Mouse (Mus musculus): ENCODE results near the gene Zwilch.
"Not testable (repeated sequence)": the region's sequence is repeated elsewhere in the genome, so short reads cannot be mapped to it uniquely, and the experiment has no call there.

Gene Zwilch

GRCm38 (mm10) chr9:64172816-64173665 lies at the start of gene Zwilch, which contains the start of gene Rpl4:
Gene Zwilch (minus strand): TSS chr9:64173104.
Gene Rpl4 (plus strand): TSS chr9:64173375.
- DNase-seq (ENCODE audit: low spot score in 2 of 2), result peak; percentile 68

GRCm38 (mm10) chr9:64222098-64222497 lies 49.2 kb upstream of the Zwilch start:
- DNase-seq (ENCODE audit: low spot score in 2 of 2), result no peak

DNA sequence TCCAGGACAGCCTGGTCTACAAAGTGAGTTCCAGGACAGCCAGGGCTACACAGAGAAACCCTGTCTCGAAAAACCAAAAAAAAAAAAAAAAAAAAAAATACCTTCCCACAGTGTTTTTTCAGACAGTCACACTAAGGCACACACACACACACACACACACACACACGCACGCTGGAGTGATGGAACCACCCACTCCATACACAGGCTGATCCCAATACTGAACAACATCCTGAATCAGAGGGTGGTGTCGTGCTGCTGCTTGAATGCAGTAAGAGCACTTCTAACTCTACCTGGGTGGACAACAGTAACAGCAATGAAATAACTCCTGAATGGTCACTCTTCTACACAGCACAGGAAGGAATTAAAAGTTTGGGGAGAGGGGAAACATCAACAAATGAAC lies 48.6 kb upstream of the Zwilch start:
- DNase-seq (ENCODE audit: low spot score in 2 of 2), result peak in 1 of 2 experiments; percentile 41

GRCm38 (mm10) chr9:64220603-64221002 lies 47.7 kb upstream of the Zwilch start:
- DNase-seq (ENCODE audit: low spot score in 2 of 2), result no peak

- no peak for DNase-seq (ENCODE audit: low spot score in 2 of 2)
These were observed 47.0 kb upstream of the Zwilch start for GRCm38 (mm10) chr9:64219772-64220420.

GRCm38 (mm10) chr9:64219305-64219704 lies 46.4 kb upstream of the Zwilch start:
- DNase-seq (ENCODE audit: low spot score in 2 of 2), result no peak

- no peak for DNase-seq (ENCODE audit: low spot score in 2 of 2)
These were observed 45.0 kb upstream of the Zwilch start for GRCm38 (mm10) chr9:64217887-64218286.

- DNase-seq (ENCODE audit: low spot score in 2 of 2), result no peak
These were observed 43.7 kb upstream of the Zwilch start for GRCm38 (mm10) chr9:64216641-64217040.

GRCm38 (mm10) chr9:64216090-64216489 lies 43.2 kb upstream of the Zwilch start:
- DNase-seq (ENCODE audit: low spot score in 2 of 2), result no peak

- no peak for DNase-seq (ENCODE audit: low spot score in 2 of 2)
These were observed 41.5 kb upstream of the Zwilch start for GRCm38 (mm10) chr9:64214452-64214851.

DNA sequence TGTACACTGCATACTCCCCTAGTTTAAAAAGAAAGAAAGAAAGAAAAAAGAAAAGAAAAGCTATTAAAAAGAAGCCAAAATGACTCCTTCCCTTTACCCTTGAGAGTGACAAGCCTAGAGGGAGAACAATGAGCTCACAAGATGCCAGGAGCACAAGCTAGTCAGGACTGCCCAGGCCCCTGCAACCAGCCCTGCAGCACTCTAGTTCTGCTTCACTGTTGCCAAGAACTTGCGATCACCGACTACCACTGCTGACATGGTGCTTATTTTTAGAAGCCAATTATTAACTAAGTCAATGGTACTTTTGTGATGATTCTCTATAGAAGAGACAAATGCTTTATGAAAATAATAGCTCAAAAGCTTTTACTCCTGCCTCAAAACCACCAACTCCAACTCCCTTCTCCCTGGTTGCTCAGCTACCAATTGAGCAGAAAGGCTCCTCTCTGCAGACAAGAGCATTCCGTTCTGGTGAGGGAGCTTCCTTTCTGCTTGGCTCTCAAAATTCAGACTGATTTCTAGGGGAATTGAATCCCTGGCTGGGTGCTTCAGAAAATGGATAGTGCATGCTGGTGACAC lies 34.7 kb upstream of the Zwilch start:
- DNase-seq (ENCODE audit: low spot score in 2 of 2), result no peak

GRCm38 (mm10) chr9:64202866-64203265 lies 30.0 kb upstream of the Zwilch start:
- no peak for DNase-seq (ENCODE audit: low spot score in 2 of 2)

- DNase-seq (ENCODE audit: low spot score in 2 of 2), result no peak
These were observed 29.4 kb upstream of the Zwilch start for GRCm38 (mm10) chr9:64202331-64202730.

DNA sequence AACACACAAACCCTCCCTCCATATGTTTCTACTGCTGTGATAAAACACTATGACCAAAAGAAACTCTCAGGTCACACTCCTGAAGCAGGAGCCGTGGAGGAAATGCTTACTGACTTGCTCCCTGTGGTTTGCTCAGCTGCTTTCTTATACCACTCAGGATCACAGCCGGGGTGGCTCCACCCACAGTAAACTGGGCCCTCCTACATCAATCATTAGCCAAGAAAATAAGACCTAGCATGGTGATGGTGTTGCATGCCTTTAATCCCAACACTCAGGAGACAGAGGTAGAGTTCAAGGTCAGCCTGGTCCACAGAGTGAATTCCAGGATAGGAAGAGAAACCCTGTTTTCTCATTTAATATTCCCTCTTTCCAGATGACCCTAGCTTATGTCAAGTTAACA lies 27.0 kb upstream of the Zwilch start:
- no peak for DNase-seq (ENCODE audit: low spot score in 2 of 2)

GRCm38 (mm10) chr9:64198763-64199418 lies 26.0 kb upstream of the Zwilch start:
- not testable (repeated sequence) for DNase-seq (ENCODE audit: low spot score in 2 of 2)

DNA sequence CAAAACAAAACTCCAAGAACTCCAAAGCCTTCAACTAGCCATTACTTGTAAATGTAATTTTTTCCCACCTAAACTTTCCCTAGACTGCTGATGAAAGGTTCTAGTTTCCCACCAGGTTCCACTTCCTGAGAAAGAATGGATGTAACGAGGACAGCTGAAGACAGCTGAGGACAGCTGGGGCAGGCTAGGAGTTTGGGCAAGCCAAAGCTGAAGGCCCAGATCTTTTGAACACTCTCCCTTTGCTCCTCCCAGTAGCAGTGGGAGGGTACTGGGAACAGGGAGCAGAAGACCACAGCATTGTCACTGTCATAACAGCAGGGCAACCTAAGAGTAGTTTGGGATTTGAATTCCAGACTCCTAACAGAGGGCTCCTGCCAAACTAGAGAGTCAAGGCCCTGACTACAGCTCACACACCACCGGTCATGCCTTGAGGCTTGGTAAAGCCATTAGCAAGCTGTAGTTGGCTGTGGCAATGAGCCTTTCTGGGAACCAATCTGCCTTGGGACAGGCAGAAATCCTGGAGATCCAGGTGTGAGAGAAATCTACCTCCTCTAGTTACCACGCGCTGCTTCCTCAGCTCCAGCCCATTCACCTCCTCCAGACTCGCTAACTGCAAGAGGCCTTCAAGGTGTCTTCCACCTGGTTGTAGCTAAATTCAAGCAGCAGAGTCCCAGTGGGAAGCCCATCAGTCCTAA lies 25.3 kb upstream of the Zwilch start:
- no peak for DNase-seq (ENCODE audit: low spot score in 2 of 2)

DNA sequence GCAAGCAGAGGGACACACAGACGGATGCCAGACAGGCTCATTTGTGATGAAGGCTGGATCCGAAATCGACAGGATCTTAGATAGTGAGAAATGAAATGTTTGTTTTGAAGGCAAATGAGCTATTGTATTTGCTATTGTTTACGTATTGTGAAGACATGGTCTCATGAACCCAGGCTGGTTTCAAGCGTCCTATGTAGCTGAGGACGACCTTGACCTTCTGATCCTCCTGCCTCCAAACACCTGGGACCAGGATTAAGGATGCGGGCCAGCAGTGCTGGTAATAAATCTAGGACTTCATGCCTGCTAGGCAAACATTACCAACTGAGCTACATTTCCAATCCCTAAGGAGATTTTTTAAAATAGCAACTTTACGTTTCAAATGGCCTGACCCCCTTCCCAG lies 24.6 kb upstream of the Zwilch start:
- no peak for DNase-seq (ENCODE audit: low spot score in 2 of 2)

DNA sequence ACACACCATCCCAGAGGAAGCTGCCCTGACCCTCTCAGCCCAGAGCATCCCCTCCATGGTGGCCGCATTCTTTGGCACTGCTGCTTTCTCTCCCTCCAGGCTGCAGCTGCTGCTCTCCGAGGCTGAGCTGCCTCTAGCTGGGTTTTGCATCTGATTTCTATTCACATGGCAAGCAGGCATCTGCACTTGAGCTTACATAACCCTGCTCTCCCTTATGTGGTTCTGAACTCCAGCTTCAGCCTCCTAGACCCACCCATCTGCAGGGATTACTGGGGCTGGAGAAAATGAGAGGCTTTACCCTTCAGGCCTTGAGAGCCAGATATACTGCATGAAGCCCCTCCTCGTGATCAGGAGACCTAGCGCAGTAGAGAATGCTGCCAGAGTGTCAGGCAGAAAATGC lies 22.6 kb upstream of the Zwilch start:
- peak; percentile 52 to 79 for DNase-seq (ENCODE audit: low spot score in 2 of 2)

GRCm38 (mm10) chr9:64193879-64194278 lies 21.0 kb upstream of the Zwilch start:
- no peak for DNase-seq (ENCODE audit: low spot score in 2 of 2)

GRCm38 (mm10) chr9:64184166-64184840 lies 11.4 kb upstream of the Zwilch start:
- no peak for DNase-seq (ENCODE audit: low spot score in 2 of 2)

- not testable (repeated sequence) for DNase-seq (ENCODE audit: low spot score in 2 of 2)
These were observed 10.4 kb upstream of the Zwilch start for GRCm38 (mm10) chr9:64183295-64183694.
